Mouse (Mus musculus): ENCODE results near the gene Espn. TPM values are rescaled to one million over a fixed set of nuclear protein-coding genes. Genes with fewer than 3 reads are reported as not detected.

Espn gene
- total and polyA plus RNA-seq, 2 experiments from 2014 or later = 0.47 to 0.71 TPM

DNA sequence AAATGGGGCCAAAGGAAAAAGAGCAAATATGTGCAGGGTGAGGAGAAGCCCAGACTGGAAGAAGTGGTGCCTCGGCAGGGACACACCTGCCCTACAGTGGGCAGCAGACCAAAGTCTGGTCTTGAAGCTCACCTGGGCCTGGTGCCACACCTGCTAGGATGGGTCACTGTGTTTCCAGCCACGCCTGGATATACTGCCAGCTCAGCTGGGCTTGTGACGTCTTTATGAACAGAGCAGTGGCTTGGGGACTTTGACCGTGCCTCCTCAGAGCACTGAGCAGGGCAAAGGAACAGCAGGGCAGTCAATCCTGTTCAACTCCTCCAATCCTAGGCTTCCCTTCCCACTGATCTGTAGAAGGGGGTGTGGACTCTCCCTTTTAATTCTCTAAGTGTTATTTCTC is 8.6 kb upstream of the Espn start:
- no peak overlapping the region for H3K4me3 ChIP-seq (ENCODE audit: low read length)
- no peak for DNase-seq (ENCODE audit: low spot score)
- no peak overlapping the region for H3K9ac ChIP-seq (replicated peaks; ENCODE audit: low read length)
- peaks cover 42% of the 10 kb centered on the region for H3K27me3 ChIP-seq (ENCODE audit: insufficient read depth, low read length)
- H3K4me2 ChIP-seq (ENCODE audit: low read depth, low read length) = no peak overlapping the region
- no peaks in the 10 kb centered on the region for H3K36me3 ChIP-seq (ENCODE audit: insufficient read depth, low read length)
- no peaks in the 10 kb centered on the region for H3K9me3 ChIP-seq (ENCODE audit: low read length)
- TF ChIP-seq CTCF (IDR thresholded peaks at IDR 0.05; ENCODE audit: low read depth) = no peak
- no peak overlapping the region for H3K27ac ChIP-seq
- WGBS = 39% methylated on average over 4 of the region's 4 CpGs
- no peak for ATAC-seq
- H3K4me1 ChIP-seq (ENCODE audit: insufficient read depth, low read length) = peaks cover 5% of the 10 kb centered on the region; the same call in 1 of the 2 replicates

DNA sequence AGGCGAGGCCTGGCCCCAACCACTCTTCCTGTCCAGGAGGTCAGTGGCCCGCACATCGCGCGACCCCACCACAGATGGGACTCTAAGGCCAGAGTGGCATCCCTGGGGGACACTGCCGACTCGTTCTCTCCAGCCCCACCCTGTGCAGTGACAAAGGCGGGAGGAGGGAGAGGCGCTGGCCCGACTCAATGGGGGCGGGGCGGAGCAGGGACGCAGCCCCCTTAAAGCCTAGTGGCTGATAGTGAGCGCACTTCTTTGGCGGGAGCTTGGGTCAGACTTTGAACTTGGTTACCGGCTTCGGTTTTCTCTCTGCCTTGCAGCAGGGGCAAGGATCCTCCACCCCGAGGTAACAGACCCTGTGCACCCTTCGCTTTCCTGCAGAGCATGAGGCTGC is 7.1 kb upstream of the Espn start:
- Histone ChIP-seq H3K27ac (no peak overlapping the region), H3K4me1 (ENCODE audit: insufficient read depth, low read length) (peaks cover 5% of the 10 kb centered on the region; the same call in 1 of the 2 replicates), H3K27me3 (ENCODE audit: insufficient read depth, low read length) (peaks cover 42% of the 10 kb centered on the region), H3K9me3 (ENCODE audit: low read length) (no peaks in the 10 kb centered on the region), H3K4me3 (ENCODE audit: low read length) (peak overlapping the region; percentile 18), H3K36me3 (ENCODE audit: insufficient read depth, low read length) (no peaks in the 10 kb centered on the region), H3K4me2 (ENCODE audit: low read depth, low read length) (peak overlapping the region; percentile 16), H3K9ac (replicated peaks; ENCODE audit: low read length) (no peak overlapping the region)
- no peak for ATAC-seq
- DNase-seq (ENCODE audit: low spot score) = no peak
- no peak for TF ChIP-seq CTCF (IDR thresholded peaks at IDR 0.05; ENCODE audit: low read depth)
- 1% methylated on average over 19 of the region's 19 CpGs for WGBS

DNA sequence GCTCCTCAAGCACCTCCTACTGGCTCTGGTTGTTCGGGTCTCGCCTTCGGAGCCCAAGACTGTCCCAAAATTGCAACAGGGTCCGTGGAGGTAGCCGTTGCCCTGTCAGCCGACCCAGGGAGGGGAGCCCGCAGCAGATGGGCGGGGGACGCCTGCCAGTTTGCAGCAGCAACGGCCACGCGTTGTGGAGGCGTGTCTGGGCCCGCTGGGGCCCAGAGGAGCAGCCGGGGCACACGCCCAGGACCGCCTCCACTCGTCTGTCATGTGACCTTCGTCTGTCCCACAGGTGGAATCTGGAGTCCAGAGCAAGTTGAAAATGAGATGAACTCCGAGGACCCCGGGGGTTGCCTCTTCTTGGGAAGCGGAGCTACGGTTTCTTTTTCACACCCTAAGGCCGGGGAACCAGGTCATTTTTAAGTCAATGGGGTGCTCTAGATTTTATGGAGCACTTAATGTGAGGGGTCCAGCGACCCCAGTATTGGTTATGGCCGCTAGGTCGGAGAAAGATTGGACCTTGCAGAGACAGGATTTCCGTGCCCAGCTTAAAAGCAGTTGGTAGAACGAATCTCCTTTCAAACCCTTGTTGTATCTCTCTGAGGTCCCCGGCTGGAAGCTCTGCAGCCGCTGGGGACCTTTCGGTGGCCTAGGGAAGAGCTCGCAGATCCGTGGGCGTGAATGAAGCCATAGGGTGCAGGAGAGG is 6.6 kb upstream of the Espn start, which contains the start of gene Hes2:
Gene Hes2, plus strand, starts transcription at position 283 of the 700 bp plus-strand sequence.
- Histone ChIP-seq H3K4me3 (ENCODE audit: low read length) (peak within 1 kb of the TSS; percentile 18), H3K36me3 (ENCODE audit: insufficient read depth, low read length) (no peaks in the 10 kb centered on the region), H3K9ac (replicated peaks; ENCODE audit: low read length) (no peak within 1 kb of the TSS), H3K4me2 (ENCODE audit: low read depth, low read length) (peak within 1 kb of the TSS; percentile 16), H3K9me3 (ENCODE audit: low read length) (no peaks in the 10 kb centered on the region), H3K27ac (no peak within 1 kb of the TSS), H3K4me1 (ENCODE audit: insufficient read depth, low read length) (peaks cover 5% of the 10 kb centered on the region; the same call in 1 of the 2 replicates), H3K27me3 (ENCODE audit: insufficient read depth, low read length) (peaks cover 46% of the 10 kb centered on the region)
- no peak for ATAC-seq
- DNase-seq (ENCODE audit: low spot score) = no peak
- no peak for TF ChIP-seq CTCF (IDR thresholded peaks at IDR 0.05; ENCODE audit: low read depth)
- 3% methylated on average over 35 of the region's 35 CpGs for WGBS

DNA sequence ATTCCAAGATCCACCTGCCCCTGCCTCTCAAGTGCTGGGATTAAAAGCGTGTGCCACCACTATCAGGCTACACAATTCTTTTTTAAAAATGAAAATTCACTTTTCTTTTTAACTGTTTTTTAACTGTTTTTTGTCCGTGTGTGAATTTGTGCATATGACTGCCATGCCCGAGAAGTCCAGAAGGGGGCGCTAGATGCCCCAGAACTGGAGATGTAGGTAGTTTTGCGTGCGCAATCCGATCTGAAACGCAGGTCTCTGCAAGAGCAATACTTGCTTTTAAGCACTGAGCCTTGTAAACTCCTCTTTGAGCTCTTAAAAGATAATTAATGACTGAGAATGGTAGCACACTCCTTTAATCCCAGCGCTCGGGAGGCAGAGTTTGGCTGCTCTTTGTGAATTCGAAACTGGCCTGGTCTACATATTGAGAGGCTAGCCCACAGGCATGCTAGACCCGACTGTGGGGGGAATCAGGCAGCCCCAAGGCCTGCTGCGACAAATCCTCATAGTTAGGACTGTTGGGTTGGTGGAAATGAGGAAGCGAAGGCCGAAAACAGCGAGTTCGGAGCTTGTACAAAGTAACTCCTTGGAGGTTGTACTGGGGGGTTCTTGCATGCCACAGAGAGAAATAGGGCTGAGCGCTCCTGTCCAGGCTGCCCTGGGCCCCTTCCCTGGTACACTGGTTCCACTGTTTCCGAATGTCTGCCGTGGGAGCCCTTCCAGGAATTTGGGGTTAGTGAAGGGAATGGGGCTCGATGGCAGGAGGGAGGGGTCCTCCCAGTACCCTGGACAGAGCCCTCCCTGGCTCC is 5.8 kb upstream of the Espn start:
- Histone ChIP-seq H3K36me3 (ENCODE audit: insufficient read depth, low read length) (no peaks in the 10 kb centered on the region), H3K9me3 (ENCODE audit: low read length) (no peaks in the 10 kb centered on the region), H3K4me1 (ENCODE audit: insufficient read depth, low read length) (peaks cover 5% of the 10 kb centered on the region; the same call in 1 of the 2 replicates), H3K4me3 (ENCODE audit: low read length) (peak overlapping the region; percentile 14; the same call in 1 of the 2 replicates), H3K27ac (no peak overlapping the region), H3K27me3 (ENCODE audit: insufficient read depth, low read length) (peaks cover 53% of the 10 kb centered on the region), H3K9ac (replicated peaks; ENCODE audit: low read length) (no peak overlapping the region), H3K4me2 (ENCODE audit: low read depth, low read length) (peak overlapping the region; percentile 16)
- ATAC-seq (no peak), DNase-seq (ENCODE audit: low spot score) (peak; percentile 68)
- TF ChIP-seq CTCF (IDR thresholded peaks at IDR 0.05; ENCODE audit: low read depth) = peak; percentile 77
- WGBS = 19% methylated on average over 21 of the region's 21 CpGs

DNA sequence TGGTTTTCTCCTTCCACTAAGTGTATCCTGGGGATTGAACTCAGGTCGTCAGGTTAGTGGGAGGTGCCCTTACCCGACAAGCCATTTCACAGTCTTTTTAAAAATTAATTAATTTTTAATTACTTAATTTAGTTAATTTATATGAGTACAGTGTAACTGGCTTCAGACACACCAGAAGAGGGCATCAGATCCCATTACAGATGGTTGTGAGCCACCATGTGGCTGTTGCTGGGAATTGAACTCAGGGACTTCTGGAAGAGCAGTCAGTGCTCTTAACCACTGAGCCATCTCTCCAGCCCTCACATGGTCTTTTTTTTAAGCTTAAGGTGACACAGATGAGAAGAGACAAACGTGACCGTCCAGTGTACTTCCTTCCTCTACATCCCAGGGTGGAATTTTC is 2.8 kb upstream of the Espn start:
- Histone ChIP-seq H3K4me3 (ENCODE audit: low read length) (no peak overlapping the region), H3K27me3 (ENCODE audit: insufficient read depth, low read length) (peaks cover 66% of the 10 kb centered on the region), H3K4me1 (ENCODE audit: insufficient read depth, low read length) (peaks cover 5% of the 10 kb centered on the region; the same call in 1 of the 2 replicates), H3K36me3 (ENCODE audit: insufficient read depth, low read length) (no peaks in the 10 kb centered on the region), H3K27ac (no peak overlapping the region), H3K9me3 (ENCODE audit: low read length) (no peaks in the 10 kb centered on the region), H3K9ac (replicated peaks; ENCODE audit: low read length) (no peak overlapping the region), H3K4me2 (ENCODE audit: low read depth, low read length) (no peak overlapping the region)
- WGBS = 68% methylated on average over 4 of the region's 4 CpGs
- DNase-seq (ENCODE audit: low spot score) (no peak), ATAC-seq (no peak)
- TF ChIP-seq CTCF (IDR thresholded peaks at IDR 0.05; ENCODE audit: low read depth) = peak; percentile 24; the same call in 1 of the 2 replicates

DNA sequence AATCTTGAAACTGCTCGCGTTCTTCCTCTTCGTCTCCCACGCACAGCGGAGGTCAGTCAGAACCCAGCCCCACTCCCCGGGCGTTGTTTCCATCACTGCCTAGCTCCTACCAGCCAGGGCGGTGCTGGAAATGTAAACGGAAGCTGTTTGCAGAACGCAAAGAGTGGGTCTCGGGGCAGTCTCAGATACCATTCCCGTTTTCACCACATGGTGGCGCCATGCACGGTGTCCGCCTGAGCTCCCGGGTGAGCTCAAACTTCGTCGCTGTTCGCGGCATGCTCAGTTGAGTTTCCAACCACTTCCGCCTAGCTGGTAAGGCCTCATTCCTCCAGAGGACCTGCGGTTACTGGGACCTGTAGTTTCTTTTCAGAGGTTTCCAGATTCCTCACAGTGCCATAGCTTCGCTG is 1.6 kb upstream of the Espn start:
- Histone ChIP-seq H3K9ac (replicated peaks; ENCODE audit: low read length) (no peak overlapping the region), H3K36me3 (ENCODE audit: insufficient read depth, low read length) (no peaks in the 10 kb centered on the region), H3K4me3 (ENCODE audit: low read length) (peak overlapping the region; percentile 21), H3K27ac (no peak overlapping the region), H3K9me3 (ENCODE audit: low read length) (no peaks in the 10 kb centered on the region), H3K4me1 (ENCODE audit: insufficient read depth, low read length) (no peaks in the 10 kb centered on the region), H3K4me2 (ENCODE audit: low read depth, low read length) (peak overlapping the region; percentile 49), H3K27me3 (ENCODE audit: insufficient read depth, low read length) (peaks cover 57% of the 10 kb centered on the region)
- DNase-seq (ENCODE audit: low spot score) = peak; percentile 87
- peak; percentile 91 for TF ChIP-seq CTCF (IDR thresholded peaks at IDR 0.05; ENCODE audit: low read depth)
- peak; percentile 25; the same call in 1 of the 2 replicates for ATAC-seq
- 3% methylated on average over 23 of the region's 23 CpGs for WGBS

All from hindbrain, postnatal 0 days (tissue).